Mouse (Mus musculus) granulocyte monocyte progenitor cell, adult 5-6 weeks (primary cell): ENCODE results near the gene Exosc3. TPM values are rescaled to one million over a fixed set of nuclear protein-coding genes. Genes with fewer than 3 reads are reported as not detected.

Source experiments
- ATAC-seq: replicated peaks from 2 replicates; pipeline ENCODE4 v1.8.0; 2016; ENCODE audit warnings: mild to moderate bottlenecking, moderate TSS enrichment, inconsistent platforms; ENCODE audit not compliant: poor library complexity, severe bottlenecking
- total RNA-seq, 2 experiments: library from RNA; stranded (forward) in 1 of 2; stranded (reverse) in 1 of 2; fragments of 200-712, 200-1000 nt in 1 of 2; fragments of >200 nt in 1 of 2; fragmentation: Nextera tagmentation in 1 of 2; gene quantifications; 2 replicates each; pipeline ENCODE4 v1.2.3; 2014 to 2017

The Exosc3 gene
- total RNA-seq, 2 experiments from 2014 or later: 71.0 to 164 TPM

GRCm38 (mm10) chr4:45287906-45288305 lies 54.6 kb downstream of the Exosc3 start:
- no peak for ATAC-seq

DNA sequence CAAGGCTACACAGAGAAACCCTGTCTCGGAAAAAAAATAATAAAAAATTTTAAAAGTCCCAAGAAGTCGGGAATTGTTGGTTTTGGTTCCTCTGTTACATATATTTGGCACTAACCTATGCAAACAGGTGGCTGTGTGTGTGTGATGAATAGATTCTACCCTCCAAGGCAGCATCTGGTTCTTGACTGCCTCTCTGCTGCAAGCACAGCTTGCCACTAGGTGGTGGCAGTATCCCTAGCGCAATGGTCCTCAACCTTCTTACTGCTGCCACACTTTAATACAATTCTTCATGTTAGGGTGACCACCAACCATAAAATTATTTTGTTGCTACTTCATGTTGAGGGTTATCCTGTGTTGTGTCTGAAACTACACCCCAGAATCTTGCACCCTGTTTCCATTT lies 56.2 kb downstream of the Exosc3 start:
- ATAC-seq: no peak

GRCm38 (mm10) chr4:45279981-45280548 lies 62.5 kb downstream of the Exosc3 start:
- peak; percentile 79 for ATAC-seq

DNA sequence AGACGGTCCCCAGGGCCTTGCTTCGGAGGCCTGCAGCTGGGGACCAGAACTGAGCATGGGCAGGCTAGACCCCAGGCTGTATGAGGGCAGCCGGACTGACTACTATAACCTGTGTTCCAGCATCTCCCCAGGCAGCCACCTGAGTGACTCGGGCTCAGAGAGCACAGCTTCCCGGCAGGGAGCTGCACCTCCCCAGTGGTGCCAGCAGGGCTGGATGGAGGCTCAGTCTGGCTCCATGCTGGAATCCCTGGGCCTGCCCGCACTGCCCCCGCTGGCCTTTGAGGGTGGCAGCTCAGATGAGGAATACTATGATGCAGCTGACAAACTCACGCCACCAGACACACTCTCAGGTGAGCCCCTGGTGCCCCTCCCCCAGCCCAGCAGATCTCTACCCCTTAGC lies 63.2 kb downstream of the Exosc3 start:
- peak; percentile 46 for ATAC-seq

- ATAC-seq: no peak
Observed at GRCm38 (mm10) chr4:45275770-45276169, 66.8 kb downstream of the Exosc3 start.

DNA sequence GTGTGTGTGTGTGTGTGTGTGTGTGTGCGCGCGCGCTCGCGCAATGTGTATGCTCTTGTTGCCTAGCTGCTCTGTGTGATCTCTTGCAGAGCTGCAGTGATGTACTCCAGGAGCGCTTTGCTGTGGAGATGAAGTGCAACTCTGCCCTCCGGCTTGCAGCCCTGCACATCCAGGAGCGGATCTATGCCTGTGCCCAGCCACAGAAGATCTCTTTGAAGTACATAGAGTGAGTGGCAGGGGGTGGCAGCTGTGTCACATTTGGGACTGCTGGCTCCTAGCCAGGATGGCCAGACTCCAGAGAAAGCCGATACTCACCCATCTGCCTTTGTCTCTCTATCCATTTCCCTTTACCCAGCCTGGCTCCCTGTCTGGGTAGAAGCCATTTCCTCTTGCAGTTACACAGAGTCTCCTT lies 71.5 kb downstream of the Exosc3 start:
- ATAC-seq: no peak

DNA sequence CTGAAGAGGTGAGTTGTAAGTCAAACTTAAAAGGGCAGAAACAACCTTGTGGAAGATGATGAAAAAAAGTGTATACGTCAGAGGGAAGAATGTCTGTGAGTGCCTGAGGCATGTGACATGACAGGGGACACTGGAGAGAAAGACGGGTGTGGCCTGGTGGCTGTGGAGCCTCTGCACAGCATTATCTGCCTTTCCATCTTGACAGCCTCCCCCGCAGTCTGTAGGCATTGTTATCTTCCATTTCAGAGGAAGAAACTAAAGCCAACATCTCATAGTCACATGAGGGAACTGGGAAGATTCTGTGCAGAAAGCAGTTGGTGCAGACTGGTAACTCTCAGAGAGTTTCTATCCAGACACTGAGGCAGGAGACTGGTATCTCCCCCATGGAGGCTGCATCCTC lies 74.6 kb downstream of the Exosc3 start:
- no peak for ATAC-seq

Other genes starting within 250 kb of the Exosc3 start
- gene Tomm5, start 234.6 kb downstream of the Exosc3 start, total RNA-seq (2014; fragmentation: Nextera tagmentation): 344 and 413 TPM in 2 replicates
- gene Tomm5, start 234.6 kb downstream of the Exosc3 start, total RNA-seq (2017): 250 and 251 TPM in 2 replicates
- gene Frmpd1, start 157.9 kb downstream of the Exosc3 start, total RNA-seq (2014; fragmentation: Nextera tagmentation): not detected in 2 replicates
- gene Frmpd1, start 157.9 kb downstream of the Exosc3 start, total RNA-seq (2017): not detected in 2 replicates
- gene Trmt10b, start 45.6 kb downstream of the Exosc3 start, total RNA-seq (2014; fragmentation: Nextera tagmentation): 10.5 and 19.3 TPM in 2 replicates
- gene Trmt10b, start 45.6 kb downstream of the Exosc3 start, total RNA-seq (2017): 15.2 and 25.6 TPM in 2 replicates
- 11.2 and 20.1 TPM in 2 replicates for gene Dcaf10, start 631 bp downstream of the Exosc3 start, total RNA-seq (2014; fragmentation: Nextera tagmentation)
- 10.1 and 14.8 TPM in 2 replicates for gene Dcaf10, start 631 bp downstream of the Exosc3 start, total RNA-seq (2017)
- gene Slc25a51, start 66.0 kb upstream of the Exosc3 start, total RNA-seq (2014; fragmentation: Nextera tagmentation): 40.3 and 49.4 TPM in 2 replicates
- gene Slc25a51, start 66.0 kb upstream of the Exosc3 start, total RNA-seq (2017): 32.4 and 37.1 TPM in 2 replicates
- 0.49 and 1.1 TPM in 2 replicates for gene Shb, start 189.7 kb upstream of the Exosc3 start, total RNA-seq (2014; fragmentation: Nextera tagmentation)
- 0.72 and 2.2 TPM in 2 replicates for gene Shb, start 189.7 kb upstream of the Exosc3 start, total RNA-seq (2017)